Mouse (Mus musculus) intestine, postnatal 0 days (tissue): ENCODE data around the gene Gap43. TPM values are rescaled to one million over a fixed set of nuclear protein-coding genes. Genes with fewer than 3 reads are reported as not detected.

ENCODE experiments used
- ATAC-seq: fragments of 200-750 bp; cut with Nextera tagmentation; 2 replicates; pipeline ENCODE4 v1.8.0; 2017; ENCODE audit warnings: mild to moderate bottlenecking, moderate TSS enrichment, moderate library complexity
- H3K27ac ChIP-seq: fragments of 300-500 bp; sonication (generic); 2 replicates; pipeline ENCODE4 v1.5.1; 2014; ENCODE audit warnings: mild to moderate bottlenecking, low read depth, low read length, moderate library complexity
- H3K27me3 ChIP-seq: fragments of 300-500 bp; sonication (generic); replicated peaks from 2 replicates; pipeline ENCODE4 v1.6.1; 2014; ENCODE audit warnings: low read length, mixed read lengths; ENCODE audit not compliant: control insufficient read depth, insufficient read depth
- H3K36me3 ChIP-seq: fragments of 300-500 bp; sonication (generic); 2 replicates; pipeline ENCODE4 v1.6.1; 2014; ENCODE audit warnings: mild to moderate bottlenecking, moderate library complexity; ENCODE audit not compliant: control insufficient read depth, insufficient read depth
- H3K4me1 ChIP-seq: fragments of 300-500 bp; sonication (generic); replicated peaks from 2 replicates; pipeline ENCODE4 v1.6.1; 2014; ENCODE audit warnings: antibody characterized with exemption, low read length, mixed read lengths; ENCODE audit not compliant: control insufficient read depth, insufficient read depth
- H3K4me2 ChIP-seq: fragments of 300-500 bp; sonication (generic); replicated peaks from 2 replicates; pipeline ENCODE4 v1.6.1; 2014; ENCODE audit warnings: low read depth, mild to moderate bottlenecking, moderate library complexity
- H3K4me3 ChIP-seq: fragments of 300-500 bp; sonication (generic); 2 replicates; pipeline ENCODE4 v1.5.1; 2014; ENCODE audit warnings: low read depth, low read length
- H3K9ac ChIP-seq: fragments of 300-500 bp; sonication (generic); 2 replicates; pipeline ENCODE4 v1.6.1; 2014; ENCODE audit warnings: mild to moderate bottlenecking, low read depth, low read length
- H3K9me3 ChIP-seq: fragments of 300-500 bp; sonication (generic); 2 replicates; pipeline ENCODE4 v1.6.1; 2016; ENCODE audit warnings: mixed run types; ENCODE audit not compliant: control insufficient read depth
- CTCF ChIP-seq: sonication (generic); IDR thresholded peaks from 2 replicates; pipeline ENCODE4 v1.5.1; 2016; ENCODE audit warnings: low read depth, mild to moderate bottlenecking, control low read depth, antibody characterized with exemption, moderate library complexity
- WGBS: fragments of 180-500 bp; shearing (Covaris S2); extraction: QIAGEN DNeasy Blood & Tissue Kit; methylation state at CpG from one replicate; pipeline ENCODE4 v1.1.7; 2014; 5-methylcytosine and 5-hydroxymethylcytosine counted together
- polyA plus RNA-seq: library from polyadenylated mRNA; unstranded; fragments of >200 nt; fragmentation: Nextera tagmentation; extraction: Ambion mirVana; gene quantifications from 2 replicates; pipeline ENCODE4 v1.2.1, GENCODE M21; 2015

Gene Gap43
- polyA plus RNA-seq, 1 experiment from 2014 or later, result 39.6 TPM

- no peak for ATAC-seq
- no peaks in the 10 kb centered on the region for H3K4me1 ChIP-seq
- no peak overlapping the region for H3K4me2 ChIP-seq
- H3K9ac ChIP-seq, result no peak overlapping the region
- no peaks in the 10 kb centered on the region for H3K9me3 ChIP-seq
- H3K27me3 ChIP-seq, result no peaks in the 10 kb centered on the region
- H3K4me3 ChIP-seq, result no peak overlapping the region
- no peak for TF ChIP-seq CTCF
- no peak overlapping the region for H3K27ac ChIP-seq
- 73% methylated on average over 3 of the region's 3 CpGs for WGBS
- no peaks in the 10 kb centered on the region for H3K36me3 ChIP-seq
These were observed 56.4 kb downstream of the Gap43 start for GRCm38 (mm10) chr16:42284005-42284404.

GRCm38 (mm10) chr16:42277713-42278112 is 62.7 kb downstream of the Gap43 start:
- Histone ChIP-seq H3K4me2 (no peak overlapping the region), H3K36me3 (no peaks in the 10 kb centered on the region), H3K4me1 (no peaks in the 10 kb centered on the region), H3K9me3 (no peaks in the 10 kb centered on the region), H3K4me3 (no peak overlapping the region), H3K27me3 (no peaks in the 10 kb centered on the region), H3K27ac (no peak overlapping the region), H3K9ac (no peak overlapping the region)
- 79% methylated on average over 2 of the region's 2 CpGs for WGBS
- no peak for ATAC-seq
- TF ChIP-seq CTCF, result no peak

GRCm38 (mm10) chr16:42277268-42277667 is 63.2 kb downstream of the Gap43 start:
- Histone ChIP-seq H3K4me3 (no peak overlapping the region), H3K4me1 (no peaks in the 10 kb centered on the region), H3K9ac (no peak overlapping the region), H3K9me3 (no peaks in the 10 kb centered on the region), H3K27me3 (no peaks in the 10 kb centered on the region), H3K27ac (no peak overlapping the region), H3K36me3 (no peaks in the 10 kb centered on the region), H3K4me2 (no peak overlapping the region)
- ATAC-seq, result peak; percentile 36; the same call in 1 of the 2 replicates
- WGBS, result 48% methylated on average over 8 of the region's 8 CpGs
- no peak for TF ChIP-seq CTCF

GRCm38 (mm10) chr16:42276216-42277141 is 64.0 kb downstream of the Gap43 start:
- Histone ChIP-seq H3K27ac (no peak overlapping the region), H3K4me3 (no peak overlapping the region), H3K9ac (no peak overlapping the region), H3K9me3 (no peaks in the 10 kb centered on the region), H3K4me1 (no peaks in the 10 kb centered on the region), H3K4me2 (peak overlapping the region; percentile 28; the same call in 1 of the 2 replicates), H3K36me3 (no peaks in the 10 kb centered on the region), H3K27me3 (no peaks in the 10 kb centered on the region)
- ATAC-seq, result peak; percentile 81
- peak; percentile 95 for TF ChIP-seq CTCF
- 34% methylated on average over 15 of the region's 15 CpGs for WGBS

- Histone ChIP-seq H3K27me3 (no peaks in the 10 kb centered on the region), H3K9ac (no peak overlapping the region), H3K27ac (no peak overlapping the region), H3K4me3 (no peak overlapping the region), H3K4me2 (no peak overlapping the region), H3K9me3 (no peaks in the 10 kb centered on the region), H3K36me3 (no peaks in the 10 kb centered on the region), H3K4me1 (no peaks in the 10 kb centered on the region)
- WGBS, result 61% methylated on average over 14 of the region's 14 CpGs
- no peak for TF ChIP-seq CTCF
- no peak for ATAC-seq
These were observed 64.8 kb downstream of the Gap43 start for GRCm38 (mm10) chr16:42275518-42276215.

- TF ChIP-seq CTCF, result no peak
- H3K4me2 ChIP-seq, result no peak overlapping the region
- no peak overlapping the region for H3K4me3 ChIP-seq
- no peaks in the 10 kb centered on the region for H3K9me3 ChIP-seq
- no peak overlapping the region for H3K9ac ChIP-seq
- no peaks in the 10 kb centered on the region for H3K36me3 ChIP-seq
- H3K27ac ChIP-seq, result no peak overlapping the region
- no peak for ATAC-seq
- 86% methylated on average over 1 of the region's 1 CpGs for WGBS
- no peaks in the 10 kb centered on the region for H3K27me3 ChIP-seq
- H3K4me1 ChIP-seq, result no peaks in the 10 kb centered on the region
These were observed 69.2 kb downstream of the Gap43 start for GRCm38 (mm10) chr16:42271213-42271612.
